Mouse (Mus musculus) E14TG2a.4 (cell line): ENCODE measurements around the gene Slc38a10.

ENCODE experiments used
- CTCF ChIP-seq: conservative IDR thresholded peaks from 2 replicates; pipeline ENCODE4 v1.5.1; 2014; ENCODE audit warnings: low read length
- NANOG ChIP-seq: IDR thresholded peaks from 2 replicates; pipeline ENCODE4 v1.6.1; 2014; ENCODE audit warnings: borderline replicate concordance, low read length, mixed read lengths
- POU5F1 ChIP-seq: IDR thresholded peaks from 2 replicates; pipeline ENCODE4 v1.6.1; 2014; ENCODE audit warnings: low read length, borderline replicate concordance

DNA sequence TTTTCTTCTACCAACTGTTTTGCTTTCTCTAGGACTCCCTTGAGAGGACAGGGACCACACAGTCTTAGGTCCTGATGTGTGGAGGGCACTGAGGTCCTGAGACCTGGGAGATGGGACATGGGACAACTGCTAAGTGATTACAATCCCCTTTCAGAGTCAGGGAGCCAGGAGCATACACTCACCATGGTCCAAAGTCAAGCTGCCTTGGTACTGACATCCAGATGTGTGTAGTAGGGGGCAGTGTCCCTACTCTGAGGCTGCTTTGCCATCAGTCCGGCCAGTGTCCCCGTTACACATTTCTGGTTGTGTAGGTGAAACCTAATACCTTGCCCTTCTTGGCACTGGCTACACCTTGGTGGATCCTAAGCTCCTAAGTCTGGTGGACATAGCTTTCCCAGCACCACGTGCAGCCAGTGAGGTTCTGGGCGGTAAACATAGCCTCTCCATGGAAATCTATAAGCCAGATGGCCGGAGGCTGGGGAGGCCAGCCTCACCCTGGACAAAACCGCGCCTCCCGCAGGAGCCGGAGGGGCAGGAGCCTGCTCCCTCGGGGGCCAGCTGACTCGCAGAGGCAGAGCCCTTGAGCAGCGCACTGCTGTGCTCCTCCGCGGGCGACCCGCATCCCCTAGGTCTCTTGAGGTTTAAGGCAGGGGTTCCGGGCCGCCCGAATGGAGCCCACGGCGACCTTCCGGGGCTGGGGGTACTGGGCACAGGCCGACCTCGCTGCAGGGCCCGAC lies 65.1 kb downstream of the Slc38a10 start:
- no peak for TF ChIP-seq CTCF
- no peak for TF ChIP-seq POU5F1
- no peak for TF ChIP-seq NANOG
